Mouse (Mus musculus): ENCODE measurements around the gene 4931414P19Rik.

DNA sequence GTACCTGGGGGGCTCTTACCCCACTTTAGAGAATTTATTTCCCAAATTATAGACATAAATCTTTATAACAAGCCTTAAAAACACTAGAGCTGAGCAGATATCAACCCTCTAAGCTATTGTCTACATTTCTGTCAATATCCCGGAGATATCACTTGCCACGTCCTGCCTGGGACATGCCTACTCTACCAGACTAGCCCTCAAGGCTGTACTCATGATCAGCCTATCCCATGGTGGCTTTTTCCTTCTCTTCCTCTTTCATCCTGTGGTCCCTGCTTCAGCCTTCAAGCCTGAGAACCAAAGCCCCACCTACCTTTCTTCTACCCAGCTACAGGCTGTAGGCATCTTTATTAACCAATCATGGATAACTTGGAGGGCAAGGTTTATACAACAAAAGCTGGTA, 24.0 kb upstream of the 4931414P19Rik start:
- no peak for TF ChIP-seq CTCF (IDR thresholded peaks at IDR 0.05)
- no peak for TF ChIP-seq POLR2A (IDR thresholded peaks at IDR 0.05; ENCODE audit: insufficient read depth, low read depth, low read length)
- TF ChIP-seq EP300 (IDR thresholded peaks at IDR 0.05; ENCODE audit: insufficient read depth, low read depth, low read length): no peak

Measured in heart, adult 2 months (tissue).